Mouse (Mus musculus) right cerebral cortex, postnatal 25 days (tissue): ENCODE data around the gene Gm1043.

Experiments used
- DNase-seq: peaks from one replicate; pipeline ENCODE4 v3.0.0; 2022

Gene Gm1043

GRCm38 (mm10) chr5:37085241-37085640 is at the start of gene Gm1043:
Gene Gm1043 (plus strand): TSS chr5:37085370.
- no peak for DNase-seq

- no peak for DNase-seq
Observed at GRCm38 (mm10) chr5:37035896-37036295, 49.3 kb upstream of the Gm1043 start.

- DNase-seq, result no peak
Observed at GRCm38 (mm10) chr5:37036884-37037283, 48.3 kb upstream of the Gm1043 start.

GRCm38 (mm10) chr5:37039908-37040307 is 45.3 kb upstream of the Gm1043 start:
- no peak for DNase-seq

GRCm38 (mm10) chr5:37040711-37041110 is 44.5 kb upstream of the Gm1043 start:
- no peak for DNase-seq

- DNase-seq, result no peak
Observed at GRCm38 (mm10) chr5:37041651-37042050, 43.5 kb upstream of the Gm1043 start.

- no peak for DNase-seq
Observed at GRCm38 (mm10) chr5:37042934-37043333, 42.2 kb upstream of the Gm1043 start.

GRCm38 (mm10) chr5:37044793-37045192 is 40.4 kb upstream of the Gm1043 start:
- DNase-seq, result no peak

GRCm38 (mm10) chr5:37045582-37045981 is 39.6 kb upstream of the Gm1043 start:
- DNase-seq, result no peak

GRCm38 (mm10) chr5:37046791-37047190 is 38.4 kb upstream of the Gm1043 start:
- no peak for DNase-seq

- no peak for DNase-seq
Observed at GRCm38 (mm10) chr5:37047206-37047915, 37.8 kb upstream of the Gm1043 start.

GRCm38 (mm10) chr5:37047992-37048391 is 37.2 kb upstream of the Gm1043 start:
- no peak for DNase-seq

GRCm38 (mm10) chr5:37049111-37049510 is 36.1 kb upstream of the Gm1043 start:
- no peak for DNase-seq

- DNase-seq, result no peak
Observed at GRCm38 (mm10) chr5:37050521-37051373, 34.4 kb upstream of the Gm1043 start.

- DNase-seq, result no peak
Observed at GRCm38 (mm10) chr5:37051374-37052100, 33.6 kb upstream of the Gm1043 start.

- DNase-seq, result no peak
Observed at GRCm38 (mm10) chr5:37052846-37053245, 32.3 kb upstream of the Gm1043 start.

- DNase-seq, result no peak
Observed at GRCm38 (mm10) chr5:37055789-37056188, 29.4 kb upstream of the Gm1043 start.

- DNase-seq, result no peak
Observed at GRCm38 (mm10) chr5:37056471-37056870, 28.7 kb upstream of the Gm1043 start.

GRCm38 (mm10) chr5:37061612-37062011 is 23.6 kb upstream of the Gm1043 start:
- no peak for DNase-seq

GRCm38 (mm10) chr5:37064454-37065449 is 20.4 kb upstream of the Gm1043 start:
- DNase-seq, result no peak

GRCm38 (mm10) chr5:37066703-37067568 is 18.2 kb upstream of the Gm1043 start:
- DNase-seq, result no peak
